20 mouse cellular contexts compared by ENCODE assay signal in genomic region chr10:14952899-14953478, GRCm38 (mm10).
A peak's percentile ranks its signal among the peaks of the same experiment; 100 is the strongest.
DNase-seq lines count a peak whose midpoint lies in the region; ATAC-seq and TF ChIP-seq lines count a peak whose summit lies in the region.
"Had no signal": no experiment of that assay in that cellular context is flagged by ENCODE, and none has a peak within 500 bp of the region (broad histone marks: within the 10 kb centered on the region; RNA-seq: fewer than 3 reads in every experiment).

No protein-coding gene starts in this region.

- no peak overlapping the region for H3K4me2 ChIP-seq in kidney, postnatal 0 days (ENCODE audit: low read length)
- no peak overlapping the region for H3K4me2 ChIP-seq in kidney, embryonic 16.5 days (replicated peaks; ENCODE audit: low read depth, low read length)
- H3K4me2 ChIP-seq in forebrain, postnatal 0 days (ENCODE audit: low read depth) = no peak overlapping the region
- H3K4me2 ChIP-seq in midbrain, embryonic 16.5 days (ENCODE audit: low read length) = no peak overlapping the region
- H3K4me2 ChIP-seq: heart, embryonic 13.5 days; intestine, embryonic 15.5 days; liver, embryonic 12.5 days; lung, embryonic 15.5 days had no signal

- no peaks in the 10 kb centered on the region for H3K36me3 ChIP-seq in kidney, postnatal 0 days (ENCODE audit: insufficient read depth, low read length)
- H3K36me3 ChIP-seq in kidney, embryonic 16.5 days (ENCODE audit: insufficient read depth, low read length) = no peaks in the 10 kb centered on the region
- no peaks in the 10 kb centered on the region for H3K36me3 ChIP-seq in forebrain, postnatal 0 days (ENCODE audit: insufficient read depth)
- no peaks in the 10 kb centered on the region for H3K36me3 ChIP-seq in midbrain, embryonic 16.5 days (ENCODE audit: control insufficient read depth, insufficient read depth, low read length)
- H3K36me3 ChIP-seq: heart, embryonic 13.5 days; intestine, embryonic 15.5 days; liver, embryonic 12.5 days; lung, embryonic 15.5 days had no signal

- TF ChIP-seq CTCF in kidney, postnatal 0 days (IDR thresholded peaks at IDR 0.05; ENCODE audit: low read depth) = no peak
- no peak for TF ChIP-seq CTCF in forebrain, postnatal 0 days (IDR thresholded peaks at IDR 0.05; ENCODE audit: low read depth)

- no peaks in the 10 kb centered on the region for H3K27me3 ChIP-seq in kidney, postnatal 0 days (ENCODE audit: insufficient read depth, low read length)
- H3K27me3 ChIP-seq in kidney, embryonic 16.5 days (ENCODE audit: insufficient read depth, low read length) = no peaks in the 10 kb centered on the region
- no peaks in the 10 kb centered on the region for H3K27me3 ChIP-seq in forebrain, postnatal 0 days (ENCODE audit: insufficient read depth, low read length)
- H3K27me3 ChIP-seq in midbrain, embryonic 16.5 days (ENCODE audit: control insufficient read depth, insufficient read depth, low read depth, low read length) = no peaks in the 10 kb centered on the region
- H3K27me3 ChIP-seq: heart, embryonic 13.5 days; intestine, embryonic 15.5 days; liver, embryonic 12.5 days; lung, embryonic 15.5 days had no signal

- WGBS in kidney, postnatal 0 days = 37% methylated on average over 1 of the region's 1 CpGs
- 51% methylated on average over 1 of the region's 1 CpGs for WGBS in kidney, embryonic 16.5 days
- 16% methylated on average over 1 of the region's 1 CpGs for WGBS in forebrain, postnatal 0 days
- WGBS in midbrain, embryonic 16.5 days = 39% methylated on average over 1 of the region's 1 CpGs

- peak; percentile 9 for DNase-seq in kidney, postnatal 0 days (ENCODE audit: low spot score)
- peak; percentile 36 for DNase-seq in brain, embryonic 18.5 days (ENCODE audit: low read depth, low spot score)
- peak; percentile 47 for DNase-seq in forebrain, postnatal 0 days
- DNase-seq in cerebellum, postnatal 4 days (ENCODE audit: low spot score in 2 of 2) = no peak
- DNase-seq in adrenal gland, postnatal 10 days = no peak
- DNase-seq in cerebellum, adult 11-12 months = no peak
- DNase-seq: adrenal gland, postnatal 25 days; B cell, adult 2 months; cerebellum, adult 9-11 months; heart, postnatal 36 days; kidney, postnatal 14 days; right cerebral cortex, postnatal 25 days; thymus, postnatal 14 days had no signal

- H3K9me3 ChIP-seq in kidney, postnatal 0 days (replicated peaks; ENCODE audit: low read length) = no peaks in the 10 kb centered on the region
- H3K9me3 ChIP-seq in kidney, embryonic 16.5 days (ENCODE audit: low read length) = no peaks in the 10 kb centered on the region
- H3K9me3 ChIP-seq in forebrain, postnatal 0 days (ENCODE audit: low read length) = no peaks in the 10 kb centered on the region
- no peaks in the 10 kb centered on the region for H3K9me3 ChIP-seq in midbrain, embryonic 16.5 days (replicated peaks; ENCODE audit: control insufficient read depth, low read length, poor library complexity, severe bottlenecking)
- H3K9me3 ChIP-seq: heart, embryonic 13.5 days; intestine, embryonic 15.5 days; liver, embryonic 12.5 days; lung, embryonic 15.5 days had no signal

- no peak overlapping the region for H3K9ac ChIP-seq in kidney, postnatal 0 days (ENCODE audit: low read depth, low read length)
- H3K9ac ChIP-seq in kidney, embryonic 16.5 days (replicated peaks; ENCODE audit: low read length) = no peak overlapping the region
- H3K9ac ChIP-seq in forebrain, postnatal 0 days = no peak overlapping the region
- H3K9ac ChIP-seq in midbrain, embryonic 16.5 days (ENCODE audit: low read depth, low read length) = no peak overlapping the region
- H3K9ac ChIP-seq: heart, embryonic 13.5 days; intestine, embryonic 15.5 days; liver, embryonic 12.5 days; lung, embryonic 15.5 days had no signal

- H3K4me3 ChIP-seq in kidney, postnatal 0 days (replicated peaks; ENCODE audit: low read depth, low read length) = no peak overlapping the region
- H3K4me3 ChIP-seq in kidney, embryonic 16.5 days (ENCODE audit: low read length) = no peak overlapping the region
- H3K4me3 ChIP-seq in forebrain, postnatal 0 days (ENCODE audit: low read depth, low read length) = no peak overlapping the region
- H3K4me3 ChIP-seq in midbrain, embryonic 16.5 days (ENCODE audit: low read depth, low read length) = no peak overlapping the region
- H3K4me3 ChIP-seq: erythroblast, embryonic 14.5 days; heart, embryonic 13.5 days; intestine, embryonic 15.5 days; liver, embryonic 12.5 days; lung, embryonic 15.5 days had no signal

- no peaks in the 10 kb centered on the region for H3K4me1 ChIP-seq in kidney, postnatal 0 days (replicated peaks; ENCODE audit: insufficient read depth, low read length)
- no peaks in the 10 kb centered on the region for H3K4me1 ChIP-seq in kidney, embryonic 16.5 days (ENCODE audit: insufficient read depth, low read length)
- H3K4me1 ChIP-seq in forebrain, postnatal 0 days (ENCODE audit: insufficient read depth) = no peaks in the 10 kb centered on the region
- no peaks in the 10 kb centered on the region for H3K4me1 ChIP-seq in midbrain, embryonic 16.5 days (ENCODE audit: control insufficient read depth, insufficient read depth, low read length)
- H3K4me1 ChIP-seq: heart, embryonic 13.5 days; intestine, embryonic 15.5 days; liver, embryonic 12.5 days; lung, embryonic 15.5 days had no signal

- no peak for ATAC-seq in kidney, postnatal 0 days (replicated peaks; ENCODE audit: low FRiP score, low read depth)
- no peak; the same call in 1 of the 2 replicates for ATAC-seq in kidney, embryonic 16.5 days (ENCODE audit: low FRiP score, low TSS enrichment)
- peak; percentile 90 for ATAC-seq in forebrain, postnatal 0 days
- ATAC-seq in midbrain, embryonic 16.5 days = peak; percentile 86
- ATAC-seq: intestine, embryonic 15.5 days; liver, embryonic 12.5 days had no signal

- H3K27ac ChIP-seq in kidney, postnatal 0 days = no peak overlapping the region
- no peak overlapping the region for H3K27ac ChIP-seq in kidney, embryonic 16.5 days (ENCODE audit: low read length)
- no peak overlapping the region for H3K27ac ChIP-seq in forebrain, postnatal 0 days (ENCODE audit: low read depth, low read length)
- no peak overlapping the region for H3K27ac ChIP-seq in midbrain, embryonic 16.5 days (ENCODE audit: low read length)
- H3K27ac ChIP-seq: heart, embryonic 13.5 days; intestine, embryonic 15.5 days; liver, embryonic 12.5 days; lung, embryonic 15.5 days had no signal

Comparison
In these comparisons a context has a peak if more than half of its experiments do, and no peak if none do; other contexts are left out.
1. ATAC-seq: peak in forebrain, postnatal 0 days (single experiment) and midbrain, embryonic 16.5 days (single experiment); none in kidney, postnatal 0 days (single experiment) and kidney, embryonic 16.5 days (single experiment).
2. DNase-seq: peak in kidney, postnatal 0 days (single experiment), brain, embryonic 18.5 days (single experiment) and forebrain, postnatal 0 days (single experiment); none in cerebellum, postnatal 4 days (0 of 2), adrenal gland, postnatal 10 days (single experiment) and cerebellum, adult 11-12 months (single experiment).